ENCODE assay signal across 12 mouse cellular contexts in genomic region chr14:21522312-21522978, GRCm38 (mm10). TPM values are rescaled to one million over a fixed set of nuclear protein-coding genes. Genes with fewer than 3 reads are reported as not detected.
A peak's percentile ranks its signal among the peaks of the same experiment; 100 is the strongest.
DNase-seq lines count a peak whose midpoint lies in the region; ATAC-seq lines count a peak whose summit lies in the region.
"Had no signal": no experiment of that assay in that cellular context is flagged by ENCODE, and none has a peak within 500 bp of the region (broad histone marks: within the 10 kb centered on the region; RNA-seq: fewer than 3 reads in every experiment).

No protein-coding gene starts in this region.

- 89% methylated on average over 16 of the region's 16 CpGs for WGBS in kidney, embryonic 15.5 days
- WGBS in embryonic facial prominence, embryonic 14.5 days: 85% methylated on average over 16 of the region's 16 CpGs

- H3K4me1 ChIP-seq in kidney, embryonic 15.5 days: peaks cover 33% of the 10 kb centered on the region
- H3K4me1 ChIP-seq in embryonic facial prominence, embryonic 14.5 days (ENCODE audit: control insufficient read depth, insufficient read depth, low read length): peaks cover 32% of the 10 kb centered on the region

- peaks cover 20% of the 10 kb centered on the region for H3K36me3 ChIP-seq in kidney, embryonic 15.5 days
- peaks cover 22% of the 10 kb centered on the region for H3K36me3 ChIP-seq in embryonic facial prominence, embryonic 14.5 days (ENCODE audit: control insufficient read depth, insufficient read depth, low read length)

- DNase-seq in CD4-positive, CD25-positive, alpha-beta regulatory T cell, adult 2 months (ENCODE audit: low read depth, low spot score): peak; percentile 18
- peak; percentile 31 for DNase-seq in kidney, adult 9 months
- DNase-seq in embryonic facial prominence, embryonic 14.5 days (ENCODE audit: low spot score): peak; percentile 59
- peak; percentile 23 for DNase-seq in naive thymus-derived CD4-positive, alpha-beta T cell, adult 2 months (ENCODE audit: low read depth)
- DNase-seq in right cerebral cortex, adult 2 months (ENCODE audit: low spot score in 2 of 2): no peak
- no peak for DNase-seq in right cerebral cortex, postnatal 36 days (ENCODE audit: low spot score in 2 of 2)
- DNase-seq: gastrocnemius, postnatal 14 days; right cerebral cortex, postnatal 25 days had no signal

- no peak overlapping the region for H3K4me2 ChIP-seq in kidney, embryonic 15.5 days
- no peak overlapping the region for H3K4me2 ChIP-seq in embryonic facial prominence, embryonic 14.5 days (ENCODE audit: low read depth, low read length)

- H3K9me3 ChIP-seq in kidney, embryonic 15.5 days (replicated peaks): no peaks in the 10 kb centered on the region
- H3K9me3 ChIP-seq in embryonic facial prominence, embryonic 14.5 days (ENCODE audit: control insufficient read depth, low read length): no peaks in the 10 kb centered on the region

- ATAC-seq in CD4-positive, CD25-positive, alpha-beta regulatory T cell, adult 4 months: no peak
- ATAC-seq in kidney, embryonic 15.5 days (replicated peaks; ENCODE audit: low FRiP score): no peak
- no peak for ATAC-seq in embryonic facial prominence, embryonic 14.5 days (ENCODE audit: low read depth)
- ATAC-seq: Patski had no signal

- H3K9ac ChIP-seq in kidney, embryonic 15.5 days: no peak overlapping the region
- no peak overlapping the region for H3K9ac ChIP-seq in embryonic facial prominence, embryonic 14.5 days (ENCODE audit: low read depth, low read length)

- no peaks in the 10 kb centered on the region for H3K27me3 ChIP-seq in kidney, embryonic 15.5 days
- no peaks in the 10 kb centered on the region for H3K27me3 ChIP-seq in embryonic facial prominence, embryonic 14.5 days (replicated peaks; ENCODE audit: control insufficient read depth, insufficient read depth, low read length)
- H3K27me3 ChIP-seq: Patski had no signal

- H3K27ac ChIP-seq in kidney, embryonic 15.5 days: no peak overlapping the region
- no peak overlapping the region; the same call in 1 of the 2 replicates for H3K27ac ChIP-seq in embryonic facial prominence, embryonic 14.5 days (replicated peaks; ENCODE audit: low read depth, low read length)

- H3K4me3 ChIP-seq in kidney, embryonic 15.5 days (replicated peaks): no peak overlapping the region
- H3K4me3 ChIP-seq in embryonic facial prominence, embryonic 14.5 days (ENCODE audit: low read depth, low read length): no peak overlapping the region
- H3K4me3 ChIP-seq: myocyte had no signal

RNA-seq across cellular contexts. Expression of gene Kat6b, which starts 41.2 kb away (rescaled TPM):
- polyA plus RNA-seq in CD4-positive, CD25-positive, alpha-beta regulatory T cell, adult 4 months (2017; shearing (Covaris generic)): 10 to 100 TPM; 17.1 to 18.3 TPM
- polyA plus RNA-seq in kidney, embryonic 15.5 days (2015; fragmentation: Nextera tagmentation; extraction: Ambion mirVana): 13.8 and 15.7 TPM in 2 replicates
- polyA plus RNA-seq in embryonic facial prominence, embryonic 14.5 days (2014; fragmentation: Nextera tagmentation; extraction: Ambion mirVana): 18.0 and 20.9 TPM in 2 replicates

Comparison
In these comparisons a context has a peak if more than half of its experiments do, and no peak if none do; other contexts are left out.
1. DNase-seq: peak in CD4-positive, CD25-positive, alpha-beta regulatory T cell, adult 2 months (single experiment), kidney, adult 9 months (single experiment), embryonic facial prominence, embryonic 14.5 days (single experiment) and naive thymus-derived CD4-positive, alpha-beta T cell, adult 2 months (single experiment); none in right cerebral cortex, adult 2 months (0 of 2) and right cerebral cortex, postnatal 36 days (0 of 2).